Mouse (Mus musculus): ENCODE measurements around the gene Auts2.

Auts2 gene

DNA sequence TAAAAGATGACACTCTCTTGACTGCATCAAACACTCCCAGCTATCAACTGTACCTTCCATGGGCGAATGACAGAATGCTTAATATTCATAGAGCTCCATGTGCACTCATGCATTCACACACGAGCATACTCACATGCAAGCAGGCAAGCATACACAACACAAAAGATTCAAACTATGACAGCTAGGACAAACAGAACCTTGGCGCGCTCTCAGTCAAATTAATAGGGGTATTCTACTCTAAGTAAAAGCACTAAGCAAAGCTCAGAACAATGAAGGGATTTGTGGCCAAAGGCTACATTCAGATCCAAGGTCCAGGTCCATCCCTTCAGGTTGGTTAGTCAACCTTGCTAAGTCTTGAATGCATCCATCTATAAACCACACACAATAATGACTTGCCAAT lies 219.5 kb downstream of the Auts2 start:
- no peak for DNase-seq (ENCODE audit: low read depth, low spot score)

GRCm38 (mm10) chr5:132322971-132323370 lies 220.2 kb downstream of the Auts2 start:
- DNase-seq (ENCODE audit: low read depth, low spot score), result no peak

DNA sequence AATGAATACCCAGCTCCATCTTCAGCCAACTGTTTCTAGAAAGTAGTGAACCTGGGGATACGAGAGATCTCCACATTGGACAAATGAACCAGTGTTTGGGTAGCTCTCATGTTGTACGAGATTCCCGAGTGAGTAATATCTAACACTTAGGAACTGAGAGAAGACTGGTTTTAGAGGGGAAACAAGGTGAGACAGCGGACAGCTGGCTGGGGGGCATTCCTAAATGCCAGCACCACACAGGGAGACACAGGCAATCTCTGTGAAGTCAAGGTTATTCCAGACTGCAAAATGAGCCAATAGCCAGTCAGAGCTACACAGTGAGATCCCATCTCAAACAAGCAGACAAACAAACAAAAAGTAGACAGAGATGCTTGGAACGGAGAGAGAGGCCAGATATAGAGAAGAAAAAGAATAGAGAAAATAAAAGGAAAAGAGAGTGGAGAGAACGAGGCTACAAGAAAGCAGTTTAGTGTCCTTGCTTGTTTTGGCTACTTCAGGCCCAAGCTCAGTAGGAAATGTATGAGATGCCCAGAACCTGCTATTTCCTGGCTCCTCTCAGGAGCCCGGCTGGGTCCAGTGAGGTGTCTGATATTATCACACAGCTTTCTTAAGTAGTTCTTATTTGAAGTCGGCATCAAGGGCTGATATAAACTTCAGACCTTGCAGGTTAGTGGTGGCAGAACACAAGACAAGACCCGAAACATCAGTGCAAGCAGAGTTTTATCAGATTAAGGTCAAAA lies 224.9 kb downstream of the Auts2 start:
- DNase-seq (ENCODE audit: low read depth, low spot score), result no peak

GRCm38 (mm10) chr5:132316897-132317296 lies 226.2 kb downstream of the Auts2 start:
- no peak for DNase-seq (ENCODE audit: low read depth, low spot score)

DNA sequence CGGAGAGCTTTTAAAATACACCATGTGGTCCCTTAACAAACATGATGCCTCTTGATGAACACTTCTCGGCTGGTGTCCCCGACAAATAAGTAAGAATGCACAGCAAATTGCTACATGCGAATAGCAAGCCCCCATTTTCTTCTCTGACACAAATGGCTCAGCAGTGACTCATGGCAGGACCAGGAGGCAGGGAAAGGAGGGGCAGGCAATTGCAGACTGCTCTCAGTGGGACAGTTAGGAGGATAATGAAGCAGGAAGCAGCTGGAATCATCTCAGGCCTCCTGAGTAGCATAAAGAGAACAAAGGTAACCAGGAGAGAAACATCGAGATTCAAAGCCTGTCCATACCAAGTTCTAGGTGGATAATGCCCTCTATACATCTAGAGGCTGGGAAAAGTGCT lies 228.8 kb downstream of the Auts2 start:
- DNase-seq (ENCODE audit: low read depth, low spot score), result no peak

DNA sequence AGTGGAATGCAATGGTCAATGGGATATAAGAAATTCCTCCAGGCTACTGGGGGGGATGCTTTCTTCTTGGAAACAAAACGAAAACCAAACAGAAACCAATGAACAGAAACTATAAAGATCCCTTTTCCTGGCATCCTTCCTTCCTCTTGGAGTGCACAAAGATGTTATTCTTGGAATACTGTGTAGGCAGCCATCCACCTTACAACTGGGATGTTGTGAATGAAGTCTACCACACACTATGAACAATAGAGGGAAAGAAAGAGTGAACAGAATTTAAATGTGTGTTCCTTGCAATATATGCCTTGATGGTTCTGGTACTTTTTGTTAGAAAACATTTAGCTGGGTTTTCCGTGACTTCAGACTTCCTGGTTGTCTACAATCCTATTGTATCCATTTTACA lies 236.1 kb downstream of the Auts2 start:
- no peak for DNase-seq (ENCODE audit: low read depth, low spot score)

- no peak for DNase-seq (ENCODE audit: low read depth, low spot score)
These were observed 237.7 kb downstream of the Auts2 start for GRCm38 (mm10) chr5:132305354-132305934.

DNA sequence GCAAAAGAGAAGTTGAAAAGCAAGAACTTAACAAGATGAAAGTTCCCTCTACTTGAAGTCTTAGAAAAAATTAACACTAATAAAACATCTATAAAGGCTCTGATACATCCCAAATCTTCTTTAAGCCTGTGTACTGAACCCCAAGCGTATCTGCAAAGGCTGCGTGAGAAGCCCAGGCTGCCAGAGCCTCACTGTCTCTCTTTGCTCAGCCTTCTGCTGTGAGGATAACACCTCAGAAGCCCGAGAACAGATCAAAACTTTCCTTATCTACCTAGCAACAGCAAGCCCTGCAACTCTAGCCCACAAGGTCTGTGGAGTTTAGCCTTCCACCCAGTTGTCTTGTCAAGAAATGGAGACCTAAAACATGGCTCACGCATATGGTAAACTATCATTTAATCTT lies 240.4 kb downstream of the Auts2 start:
- DNase-seq (ENCODE audit: low read depth, low spot score), result no peak

GRCm38 (mm10) chr5:132300794-132301193 lies 242.3 kb downstream of the Auts2 start:
- DNase-seq (ENCODE audit: low read depth, low spot score), result no peak

DNA sequence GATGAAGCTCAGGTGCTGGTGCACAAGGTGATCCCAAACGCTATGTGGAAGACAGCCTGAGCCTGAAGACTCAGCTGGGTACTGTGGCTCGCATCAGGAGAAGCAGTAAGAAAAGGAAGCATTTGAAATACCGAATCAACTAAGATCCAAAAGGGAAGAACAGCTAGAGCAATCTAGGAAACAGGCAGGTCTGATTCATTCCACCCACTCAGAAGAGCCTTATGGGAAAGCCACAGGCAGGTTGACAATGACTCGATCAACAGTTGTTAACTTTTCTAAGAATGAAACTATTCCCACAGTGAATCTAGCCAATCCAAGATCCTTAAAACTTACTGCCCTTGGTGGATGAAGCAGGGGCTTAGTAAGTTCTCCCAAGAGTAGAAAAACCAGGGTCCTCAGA lies 243.4 kb downstream of the Auts2 start:
- no peak for DNase-seq (ENCODE audit: low read depth, low spot score)

DNA sequence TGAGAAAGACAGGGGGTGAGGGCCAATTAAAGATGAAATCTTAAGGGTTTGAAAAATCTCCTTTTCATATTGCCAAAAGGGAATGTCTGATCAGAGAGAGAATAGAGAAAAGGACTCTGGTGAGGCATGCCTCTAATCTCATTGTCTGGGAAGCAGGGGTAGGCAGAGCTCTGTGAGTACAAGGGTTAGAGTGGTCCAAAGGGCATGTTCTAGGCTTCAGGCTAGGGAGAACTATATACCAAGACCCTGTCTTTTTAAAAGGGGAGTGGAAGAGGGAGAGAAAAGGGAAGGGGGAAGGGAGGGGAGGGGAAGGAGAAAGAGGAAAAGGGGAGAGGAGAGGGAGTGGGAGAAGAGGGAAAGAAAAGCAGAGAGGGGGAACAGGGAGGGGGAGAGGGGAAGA lies 244.1 kb downstream of the Auts2 start:
- no peak for DNase-seq (ENCODE audit: low read depth, low spot score)

- DNase-seq (ENCODE audit: low read depth, low spot score), result no peak
These were observed 245.8 kb downstream of the Auts2 start for GRCm38 (mm10) chr5:132297309-132297708.

GRCm38 (mm10) chr5:132294469-132294868 lies 248.7 kb downstream of the Auts2 start:
- DNase-seq (ENCODE audit: low read depth, low spot score), result no peak

GRCm38 (mm10) chr5:132292932-132293331 lies 250.2 kb downstream of the Auts2 start:
- DNase-seq (ENCODE audit: low read depth, low spot score), result no peak

DNA sequence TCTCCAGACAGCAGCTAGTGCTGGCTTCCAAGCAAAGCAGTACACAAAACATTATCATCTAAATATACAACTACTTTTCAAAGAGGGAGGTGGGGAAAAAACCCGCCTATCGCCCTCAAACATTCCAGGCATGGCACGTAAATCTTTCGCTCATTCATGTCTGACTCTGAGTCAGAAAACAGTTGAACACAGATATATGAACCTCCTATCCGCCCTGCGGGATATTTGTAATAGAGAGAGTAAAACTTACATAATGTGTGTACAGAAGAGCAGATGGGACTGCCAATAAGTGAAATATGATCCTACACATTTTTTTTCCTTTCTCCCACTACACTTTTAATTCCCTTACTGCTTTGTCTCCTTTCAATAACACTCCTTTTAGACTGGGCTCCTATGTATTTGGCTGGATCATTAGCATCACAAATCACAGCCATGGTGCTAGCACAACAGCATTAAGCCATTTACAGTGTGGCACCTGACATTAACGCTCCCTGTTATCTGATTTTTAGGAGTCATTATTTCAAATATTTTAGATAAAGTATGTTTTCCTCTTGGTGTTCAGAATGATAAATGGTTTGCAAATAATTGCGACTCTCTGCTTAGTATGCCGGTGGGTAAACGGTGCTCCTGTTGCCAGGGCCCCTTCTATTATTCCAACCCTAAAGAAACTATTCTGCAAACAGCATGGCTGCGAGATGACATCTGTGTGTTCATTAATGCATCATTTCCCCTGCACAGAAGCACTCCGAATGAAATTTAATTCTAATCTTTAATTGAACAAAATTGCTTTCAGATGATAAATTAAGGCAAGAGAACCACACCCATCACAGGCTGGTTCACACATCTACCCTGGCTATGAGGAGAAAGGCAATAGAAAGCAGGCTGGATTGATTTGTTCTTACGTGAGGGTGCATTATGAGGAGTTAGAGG lies 252.3 kb downstream of the Auts2 start:
- DNase-seq (ENCODE audit: low read depth, low spot score), result no peak

DNA sequence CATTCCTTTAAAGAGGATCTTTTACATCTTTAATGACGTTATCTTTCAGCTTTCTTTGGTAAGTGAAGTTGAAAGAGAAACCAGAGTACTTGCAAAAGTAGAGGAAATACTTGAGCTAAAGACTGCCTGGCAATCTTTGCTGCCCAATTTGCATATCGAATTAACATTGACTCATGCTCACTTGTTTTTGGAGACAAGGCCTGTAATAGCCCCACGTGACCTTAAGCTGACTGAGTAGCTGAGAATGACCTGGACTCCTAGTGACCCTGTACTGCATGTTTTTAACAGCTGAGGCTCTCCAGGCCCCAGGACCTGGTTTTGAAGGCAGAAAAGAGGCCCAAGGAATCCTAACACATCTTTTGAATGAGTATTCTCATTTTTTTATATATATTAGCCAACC lies 259.4 kb downstream of the Auts2 start:
- DNase-seq (ENCODE audit: low read depth, low spot score), result no peak

GRCm38 (mm10) chr5:132274098-132274898 lies 268.8 kb downstream of the Auts2 start:
- DNase-seq (ENCODE audit: low read depth, low spot score), result no peak

- DNase-seq (ENCODE audit: low read depth, low spot score), result no peak
These were observed 271.0 kb downstream of the Auts2 start for GRCm38 (mm10) chr5:132272132-132272531.

DNA sequence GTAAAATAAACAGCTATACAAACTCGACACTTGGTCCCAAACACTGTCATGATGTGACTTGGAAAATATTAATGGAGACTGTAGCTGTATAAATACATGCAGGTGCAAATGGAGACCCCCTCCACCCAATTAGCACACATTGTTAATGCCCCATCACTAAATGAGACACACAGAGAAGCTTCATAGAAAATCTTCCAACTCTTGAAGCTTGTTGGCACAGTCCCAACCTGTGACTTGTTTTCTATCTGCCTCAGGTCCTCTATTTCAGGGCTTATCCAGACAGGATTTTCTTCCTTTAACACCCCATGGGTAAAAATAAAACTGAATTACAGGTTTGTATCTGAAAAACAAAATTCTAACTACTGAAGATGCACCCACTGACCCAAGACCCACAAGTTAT lies 272.2 kb downstream of the Auts2 start:
- no peak for DNase-seq (ENCODE audit: low read depth, low spot score)

DNA sequence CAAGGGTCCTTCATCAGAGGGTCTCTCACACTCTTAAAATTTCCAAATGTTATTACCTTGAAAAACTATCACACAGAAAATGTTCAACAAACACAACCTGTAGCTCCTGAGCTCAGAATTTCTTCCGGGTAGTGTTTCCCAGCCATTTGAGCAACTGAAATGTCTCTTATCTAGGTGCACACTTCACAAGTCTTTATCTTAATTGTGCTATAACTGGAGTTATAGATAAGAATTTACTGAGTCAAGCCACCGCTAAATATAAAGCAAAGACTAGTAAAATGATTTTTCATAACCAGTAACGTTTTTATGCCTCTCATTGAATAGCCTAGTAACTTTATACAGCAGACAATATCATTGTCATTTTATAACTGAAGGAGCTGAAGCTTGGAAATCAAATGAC lies 273.1 kb downstream of the Auts2 start:
- DNase-seq (ENCODE audit: low read depth, low spot score), result no peak

DNA sequence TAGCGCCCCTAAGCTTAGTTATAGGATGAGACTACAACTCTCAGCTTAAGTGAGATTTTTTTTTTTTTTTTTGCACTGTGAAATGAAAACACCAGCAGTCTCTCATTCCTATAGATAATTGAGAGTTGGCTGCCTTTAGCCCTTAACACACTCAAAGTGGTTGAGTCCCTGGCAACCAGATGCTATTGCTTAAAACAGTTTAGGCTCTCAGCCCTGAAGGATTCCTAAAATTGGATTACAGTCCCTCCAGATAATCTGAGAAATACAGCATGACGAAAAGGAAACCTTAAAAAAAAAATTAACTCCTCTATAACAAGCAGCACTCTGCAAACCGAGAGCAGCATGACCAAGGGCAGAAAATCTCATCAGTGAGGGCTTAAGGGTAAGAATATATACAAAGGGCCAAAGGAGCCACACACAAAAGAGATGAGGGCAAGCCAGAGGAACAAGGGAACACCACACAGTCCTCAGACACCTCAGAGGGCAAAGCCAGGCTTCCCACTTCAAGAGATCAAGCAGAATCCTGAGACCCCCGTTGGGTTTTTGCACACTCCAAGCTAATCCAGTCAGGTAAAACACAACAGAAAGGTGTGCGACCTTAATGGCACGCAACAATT lies 274.7 kb downstream of the Auts2 start:
- no peak for DNase-seq (ENCODE audit: low read depth, low spot score)

Measured in skeletal muscle tissue, adult 2 months (tissue).